Mouse (Mus musculus): ENCODE measurements at regions not wholly inside any gene's neighbourhood (a gene's known extent, or its start where the extent isn't known, plus 50 kb on each side); places are given as distances from the start of the nearest gene placed in this dataset.
"Not testable (repeated sequence)": the region's sequence is repeated elsewhere in the genome, so short reads cannot be mapped to it uniquely, and the experiment has no call there.

DNA sequence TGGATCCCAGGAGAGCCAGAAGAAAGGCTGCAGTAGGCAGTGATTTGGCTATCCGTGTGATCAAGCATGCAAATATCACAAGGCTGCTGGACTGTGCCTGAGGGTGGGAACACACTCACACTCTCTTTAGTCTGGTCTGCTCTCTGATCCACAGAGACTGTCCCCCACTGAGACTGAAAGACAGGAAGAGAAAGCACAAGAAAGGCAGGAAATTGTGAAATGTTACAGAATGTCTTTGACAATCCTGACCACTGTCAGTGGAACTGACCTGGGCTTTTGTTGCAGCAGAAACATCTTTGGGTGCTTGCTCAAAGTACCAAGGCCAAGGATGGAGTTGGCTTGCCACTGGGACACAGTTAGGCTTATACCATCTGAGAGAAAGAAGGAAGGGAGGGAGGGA is 52.3 kb upstream of the Gpd2 start:
- WGBS = 22% methylated on average over 1 of the region's 1 CpGs
- Histone ChIP-seq H3K79me2 (replicated peaks; ENCODE audit: control insufficient read depth, insufficient read depth, low read length) (no peaks in the 10 kb centered on the region), H3K27me3 (ENCODE audit: control insufficient read depth, insufficient read depth, low read length) (no peaks in the 10 kb centered on the region), H3K4me1 (ENCODE audit: control insufficient read depth, insufficient read depth, low read length) (peaks cover 2% of the 10 kb centered on the region; the same call in 1 of the 2 replicates), H3K36me3 (ENCODE audit: control insufficient read depth, insufficient read depth, low read length) (no peaks in the 10 kb centered on the region), H3K27ac (no peak overlapping the region), H3K4me3 (no peak overlapping the region), H3K9ac (ENCODE audit: low read depth, low read length) (no peak overlapping the region)
- no peak for DNase-seq
- TF ChIP-seq CTCF (IDR thresholded peaks at IDR 0.05) (no peak), EP300 (IDR thresholded peaks at IDR 0.05; ENCODE audit: insufficient read depth, low read depth, low read length) (no peak), POLR2A (IDR thresholded peaks at IDR 0.05; ENCODE audit: insufficient read depth, low read depth, low read length) (no peak)
- intact Hi-C loops (cut with DNase I) = no loop called here

DNA sequence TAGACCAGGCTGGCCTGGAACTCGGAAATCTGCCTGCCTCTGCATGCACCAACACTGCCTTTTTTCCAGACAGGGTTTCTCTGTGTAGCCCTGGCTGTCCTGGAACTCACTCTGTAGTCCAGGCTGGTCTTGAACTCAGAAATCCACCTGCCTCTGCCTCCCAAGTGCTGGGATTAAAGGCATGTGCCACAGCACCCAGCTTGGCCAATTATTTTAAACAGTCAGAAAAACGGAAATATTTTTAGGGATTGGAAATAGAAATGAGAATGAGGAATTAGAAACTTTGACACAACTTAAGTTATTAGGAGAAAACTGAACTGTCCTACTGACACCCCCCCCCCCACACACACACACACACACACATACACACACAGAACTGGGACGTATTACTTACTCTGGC is 54.3 kb upstream of the Gpd2 start:
- DNase-seq; H3K79me2 ChIP-seq (replicated peaks; ENCODE audit: control insufficient read depth, insufficient read depth, low read length); H3K9ac ChIP-seq (ENCODE audit: low read depth, low read length); H3K27ac ChIP-seq; H3K27me3 ChIP-seq (ENCODE audit: control insufficient read depth, insufficient read depth, low read length); H3K4me1 ChIP-seq (ENCODE audit: control insufficient read depth, insufficient read depth, low read length); H3K36me3 ChIP-seq (ENCODE audit: control insufficient read depth, insufficient read depth, low read length); H3K4me3 ChIP-seq: not testable (repeated sequence)
- WGBS = 62% methylated on average over 3 of the region's 3 CpGs
- intact Hi-C loops (cut with DNase I) = loop anchor here (2.0 kb wide), 2 partner anchors 58 to 66 kb away; partner anchors contain the start of gene Nr4a2

DNA sequence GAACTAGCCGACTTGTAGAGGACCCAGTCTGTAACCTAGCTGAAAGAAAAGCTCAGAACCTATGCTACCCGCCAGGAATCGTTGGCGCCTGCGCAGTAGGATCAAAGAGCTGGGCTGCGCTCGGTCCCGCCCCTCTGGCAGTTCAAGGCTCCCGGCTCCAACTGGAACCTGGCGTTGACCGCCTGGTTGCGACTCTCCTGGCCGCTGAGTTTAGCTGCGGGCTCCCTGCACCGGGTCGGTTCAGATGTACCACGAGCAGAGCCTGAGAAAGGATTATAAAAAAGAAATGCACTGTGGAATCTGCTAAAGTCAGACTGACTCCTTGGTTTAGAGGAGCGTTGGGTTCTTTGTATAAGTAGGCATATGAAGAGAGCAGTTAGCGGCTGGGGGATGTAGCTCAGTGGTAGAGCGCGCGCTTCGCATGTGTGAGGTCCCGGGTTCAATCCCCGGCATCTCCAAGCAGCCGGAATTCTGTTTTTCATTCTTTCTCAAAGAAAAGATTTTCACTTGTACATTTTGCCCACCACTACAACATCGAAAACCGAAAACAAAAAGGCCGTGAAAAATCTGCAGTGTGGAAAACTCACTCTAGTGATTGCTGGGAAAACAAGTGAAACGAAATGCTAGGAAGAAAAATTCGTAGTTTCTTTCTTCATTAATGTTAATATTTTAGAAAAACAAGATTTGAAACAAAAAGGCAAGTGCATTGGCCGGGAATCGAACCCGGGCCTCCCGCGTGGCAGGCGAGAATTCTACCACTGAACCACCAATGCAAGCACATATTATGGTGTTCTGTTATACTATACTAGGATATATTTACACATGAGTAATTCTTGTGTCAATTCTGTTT is 55.5 kb upstream of the Gpd2 start:
- H3K36me3 ChIP-seq (ENCODE audit: control insufficient read depth, insufficient read depth, low read length) = no peaks in the 10 kb centered on the region
- 0 out of 2 replicates have a peak, but pooled peaks have one; percentile 10 for TF ChIP-seq CTCF (IDR thresholded peaks at IDR 0.05)
- TF ChIP-seq POLR2A (IDR thresholded peaks at IDR 0.05; ENCODE audit: insufficient read depth, low read depth, low read length) = no peak; the same call in 1 of the 2 replicates
- TF ChIP-seq EP300 (IDR thresholded peaks at IDR 0.05; ENCODE audit: insufficient read depth, low read depth, low read length) = peak; percentile 64; the same call in 1 of the 2 replicates
- H3K27ac ChIP-seq = peak overlapping the region; percentile 80
- intact Hi-C loops (cut with DNase I) = loop anchor here (1.0 to 2.0 kb wide), 3 partner anchors 56 to 65 kb away; partner anchors contain the start of gene Nr4a2
- H3K4me3 ChIP-seq = peak overlapping the region; percentile 71
- peak; percentile 95 to 96 for DNase-seq
- no peaks in the 10 kb centered on the region for H3K27me3 ChIP-seq (ENCODE audit: control insufficient read depth, insufficient read depth, low read length)
- H3K4me1 ChIP-seq (ENCODE audit: control insufficient read depth, insufficient read depth, low read length) = peaks cover 2% of the 10 kb centered on the region; the same call in 1 of the 2 replicates
- WGBS = under 1% methylated on average over 37 of the region's 37 CpGs
- peak overlapping the region; percentile 72 for H3K9ac ChIP-seq (ENCODE audit: low read depth, low read length)
- no peaks in the 10 kb centered on the region for H3K79me2 ChIP-seq (replicated peaks; ENCODE audit: control insufficient read depth, insufficient read depth, low read length)

DNA sequence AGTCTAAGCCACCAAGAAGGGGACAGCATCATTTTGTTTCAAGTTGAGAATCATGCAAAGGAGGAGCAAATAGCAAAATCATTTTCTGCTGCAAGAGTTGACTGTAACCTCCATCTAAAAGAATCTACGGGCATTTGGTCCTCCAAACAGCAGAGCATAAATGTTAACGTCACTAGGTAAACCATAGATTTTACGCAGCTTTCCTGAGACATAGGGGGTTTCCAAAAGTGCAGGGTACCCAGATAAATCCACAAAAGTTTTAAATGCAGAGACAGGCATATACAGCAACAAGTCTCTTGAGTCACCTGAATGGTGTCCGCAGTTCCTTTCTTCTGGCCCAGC is 56.1 kb upstream of the Gpd2 start:
- intact Hi-C loops (cut with DNase I) = no loop called here
- DNase-seq = no peak
- H3K9ac ChIP-seq (ENCODE audit: low read depth, low read length) = peak overlapping the region; percentile 4; the same call in 1 of the 2 replicates
- peaks cover 2% of the 10 kb centered on the region; the same call in 1 of the 2 replicates for H3K4me1 ChIP-seq (ENCODE audit: control insufficient read depth, insufficient read depth, low read length)
- no peaks in the 10 kb centered on the region for H3K36me3 ChIP-seq (ENCODE audit: control insufficient read depth, insufficient read depth, low read length)
- 17% methylated on average over 4 of the region's 4 CpGs for WGBS
- H3K79me2 ChIP-seq (replicated peaks; ENCODE audit: control insufficient read depth, insufficient read depth, low read length) = no peaks in the 10 kb centered on the region
- no peaks in the 10 kb centered on the region for H3K27me3 ChIP-seq (ENCODE audit: control insufficient read depth, insufficient read depth, low read length)
- TF ChIP-seq EP300 (IDR thresholded peaks at IDR 0.05; ENCODE audit: insufficient read depth, low read depth, low read length) (no peak), POLR2A (IDR thresholded peaks at IDR 0.05; ENCODE audit: insufficient read depth, low read depth, low read length) (no peak)
- peak overlapping the region; percentile 71 for H3K4me3 ChIP-seq
- H3K27ac ChIP-seq = peak overlapping the region; percentile 80

DNA sequence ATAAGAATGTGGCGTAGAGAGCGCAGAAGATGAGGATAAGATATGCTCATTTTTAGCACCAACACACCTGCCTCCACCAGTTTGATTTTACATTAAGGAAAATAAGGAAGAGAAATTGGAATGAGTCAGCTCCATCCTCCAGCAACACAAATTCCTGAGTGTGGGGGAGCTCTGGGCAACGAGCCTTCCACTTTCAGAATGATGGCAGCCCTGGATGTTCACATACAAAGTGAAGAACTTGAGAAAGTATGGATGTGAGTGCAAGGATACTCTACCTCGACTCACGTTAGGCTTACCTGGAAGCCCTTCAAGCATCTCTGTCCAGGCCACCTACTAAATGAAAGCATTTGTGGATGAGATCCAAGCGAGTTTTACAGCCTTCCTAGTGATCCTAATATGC is 54.3 kb upstream of the Nr4a2 start:
- Histone ChIP-seq H3K9ac (ENCODE audit: low read depth, low read length) (no peak overlapping the region), H3K4me3 (no peak overlapping the region), H3K27ac (no peak overlapping the region), H3K27me3 (ENCODE audit: control insufficient read depth, insufficient read depth, low read length) (no peaks in the 10 kb centered on the region), H3K36me3 (ENCODE audit: control insufficient read depth, insufficient read depth, low read length) (no peaks in the 10 kb centered on the region), H3K79me2 (replicated peaks; ENCODE audit: control insufficient read depth, insufficient read depth, low read length) (no peaks in the 10 kb centered on the region), H3K4me1 (ENCODE audit: control insufficient read depth, insufficient read depth, low read length) (peaks cover 2% of the 10 kb centered on the region; the same call in 1 of the 2 replicates)
- intact Hi-C loops (cut with DNase I) = no loop called here
- 72% methylated on average over 6 of the region's 6 CpGs for WGBS
- TF ChIP-seq CTCF (IDR thresholded peaks at IDR 0.05) = no peak
- no peak for TF ChIP-seq POLR2A (IDR thresholded peaks at IDR 0.05; ENCODE audit: insufficient read depth, low read depth, low read length)
- TF ChIP-seq EP300 (IDR thresholded peaks at IDR 0.05; ENCODE audit: insufficient read depth, low read depth, low read length) = no peak
- DNase-seq = no peak

DNA sequence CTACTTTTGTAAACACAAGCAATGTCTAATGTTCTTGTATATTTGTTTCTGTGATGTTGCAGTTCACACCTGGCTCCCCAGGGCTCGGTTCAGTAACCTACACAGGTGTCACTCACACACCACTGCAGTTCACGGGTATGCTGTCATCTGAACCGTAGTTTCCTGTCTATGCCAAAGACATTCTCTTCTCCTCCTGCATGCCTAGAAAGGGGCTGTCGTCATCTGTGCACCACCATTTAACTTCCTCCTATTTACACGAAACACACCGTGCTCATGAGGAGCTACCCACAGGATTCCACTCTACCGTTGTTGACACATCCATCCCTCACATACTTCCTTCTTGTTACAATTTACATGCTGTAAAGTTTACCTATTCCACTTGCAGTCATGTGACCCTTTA is 52.7 kb upstream of the Nr4a2 start:
- Histone ChIP-seq H3K4me3 (no peak overlapping the region), H3K4me1 (ENCODE audit: control insufficient read depth, insufficient read depth, low read length) (peaks cover 2% of the 10 kb centered on the region; the same call in 1 of the 2 replicates), H3K79me2 (replicated peaks; ENCODE audit: control insufficient read depth, insufficient read depth, low read length) (no peaks in the 10 kb centered on the region), H3K27me3 (ENCODE audit: control insufficient read depth, insufficient read depth, low read length) (no peaks in the 10 kb centered on the region), H3K9ac (ENCODE audit: low read depth, low read length) (no peak overlapping the region), H3K27ac (no peak overlapping the region), H3K36me3 (ENCODE audit: control insufficient read depth, insufficient read depth, low read length) (no peaks in the 10 kb centered on the region)
- no peak for DNase-seq
- WGBS = 82% methylated on average over 7 of the region's 7 CpGs
- intact Hi-C loops (cut with DNase I) = no loop called here
- TF ChIP-seq POLR2A (IDR thresholded peaks at IDR 0.05; ENCODE audit: insufficient read depth, low read depth, low read length) (no peak), EP300 (IDR thresholded peaks at IDR 0.05; ENCODE audit: insufficient read depth, low read depth, low read length) (no peak), CTCF (IDR thresholded peaks at IDR 0.05) (no peak)

All from heart, adult 2 months (tissue).